Mouse (Mus musculus) embryonic facial prominence, embryonic 10.5 days (tissue): ENCODE measurements at regions not wholly inside any gene's neighbourhood (a gene's known extent, or its start where the extent isn't known, plus 50 kb on each side); places are given as distances from the start of the nearest gene placed in this dataset.
A peak's percentile ranks its signal among the peaks of the same experiment; 100 is the strongest.

ENCODE experiments used
- DNase-seq: peaks from one replicate; pipeline ENCODE4 v3.0.0-alpha.2; 2017; ENCODE audit warnings: low spot score
- H3K27ac ChIP-seq: fragments of 300-500 bp; sonication (generic); replicated peaks from 2 replicates; pipeline ENCODE4 v1.5.1; 2016; ENCODE audit warnings: mild to moderate bottlenecking
- H3K27me3 ChIP-seq: fragments of 300-500 bp; sonication (generic); replicated peaks from 2 replicates; pipeline ENCODE4 v1.6.1; 2016; ENCODE audit warnings: low read depth, mild to moderate bottlenecking; ENCODE audit not compliant: poor library complexity, severe bottlenecking
- H3K36me3 ChIP-seq: fragments of 300-500 bp; sonication (generic); replicated peaks from 2 replicates; pipeline ENCODE4 v1.6.1; 2016; ENCODE audit warnings: mild to moderate bottlenecking, moderate library complexity
- H3K4me1 ChIP-seq: fragments of 300-500 bp; sonication (generic); 2 replicates; pipeline ENCODE4 v1.6.1; 2016
- H3K4me3 ChIP-seq: fragments of 300-500 bp; sonication (generic); 2 replicates; pipeline ENCODE4 v1.5.1; 2016; ENCODE audit warnings: mild to moderate bottlenecking, moderate library complexity
- H3K9me3 ChIP-seq: fragments of 300-500 bp; sonication (generic); 2 replicates; pipeline ENCODE4 v1.6.1; 2016; ENCODE audit warnings: mild to moderate bottlenecking
- WGBS: fragments of 180-500 bp; shearing (Covaris S2); methylation state at CpG from one replicate; pipeline ENCODE4 v1.1.7; 2016; 5-methylcytosine and 5-hydroxymethylcytosine counted together

GRCm38 (mm10) chr3:66746373-66747072, 234.7 kb upstream of the Rsrc1 start:
- Histone ChIP-seq H3K27ac (no peak overlapping the region), H3K36me3 (no peaks in the 10 kb centered on the region), H3K4me3 (no peak overlapping the region), H3K27me3 (peaks cover 10% of the 10 kb centered on the region; the same call in 1 of the 2 replicates), H3K9me3 (no peaks in the 10 kb centered on the region), H3K4me1 (peaks cover 9% of the 10 kb centered on the region; the same call in 1 of the 2 replicates)
- WGBS, result 71% methylated on average over 19 of the region's 19 CpGs
- no peak for DNase-seq

GRCm38 (mm10) chr3:66747073-66747710, 234.0 kb upstream of the Rsrc1 start:
- no peak for DNase-seq

GRCm38 (mm10) chr3:66758141-66758540, 223.0 kb upstream of the Rsrc1 start:
- H3K4me1 ChIP-seq, result no peaks in the 10 kb centered on the region
- H3K27me3 ChIP-seq, result no peaks in the 10 kb centered on the region
- no peak overlapping the region for H3K4me3 ChIP-seq
- 88% methylated on average over 3 of the region's 3 CpGs for WGBS
- H3K36me3 ChIP-seq, result no peaks in the 10 kb centered on the region
- H3K9me3 ChIP-seq, result no peaks in the 10 kb centered on the region
- DNase-seq, result no peak
- no peak overlapping the region for H3K27ac ChIP-seq

More at GRCm38 (mm10) chr3:66747073-66747710, 234.0 kb upstream of the Rsrc1 start:
- Histone ChIP-seq H3K4me3 (no peak overlapping the region), H3K36me3 (no peaks in the 10 kb centered on the region), H3K27me3 (peaks cover 10% of the 10 kb centered on the region; the same call in 1 of the 2 replicates), H3K27ac (no peak overlapping the region), H3K9me3 (no peaks in the 10 kb centered on the region), H3K4me1 (peaks cover 9% of the 10 kb centered on the region; the same call in 1 of the 2 replicates)
- WGBS, result 50% methylated on average over 20 of the region's 20 CpGs

- WGBS, result 92% methylated on average over 4 of the region's 4 CpGs
- H3K27ac ChIP-seq, result no peak overlapping the region
- no peaks in the 10 kb centered on the region for H3K27me3 ChIP-seq
- H3K36me3 ChIP-seq, result no peaks in the 10 kb centered on the region
- no peaks in the 10 kb centered on the region for H3K4me1 ChIP-seq
- no peaks in the 10 kb centered on the region for H3K9me3 ChIP-seq
- DNase-seq, result no peak
- H3K4me3 ChIP-seq, result no peak overlapping the region
Measured at GRCm38 (mm10) chr3:66759841-66760240, 221.3 kb upstream of the Rsrc1 start.

GRCm38 (mm10) chr3:66762446-66762845, 218.7 kb upstream of the Rsrc1 start:
- H3K9me3 ChIP-seq, result no peaks in the 10 kb centered on the region
- H3K27me3 ChIP-seq, result no peaks in the 10 kb centered on the region
- H3K4me1 ChIP-seq, result no peaks in the 10 kb centered on the region
- WGBS, result 87% methylated on average over 3 of the region's 3 CpGs
- H3K4me3 ChIP-seq, result no peak overlapping the region
- no peak for DNase-seq
- H3K27ac ChIP-seq, result no peak overlapping the region
- no peaks in the 10 kb centered on the region for H3K36me3 ChIP-seq

- Histone ChIP-seq H3K27ac (no peak overlapping the region), H3K4me1 (peaks cover 7% of the 10 kb centered on the region), H3K27me3 (no peaks in the 10 kb centered on the region), H3K9me3 (no peaks in the 10 kb centered on the region), H3K36me3 (no peaks in the 10 kb centered on the region), H3K4me3 (no peak overlapping the region)
- peak; percentile 41 for DNase-seq
- WGBS, result 49% methylated on average over 12 of the region's 12 CpGs
Measured at GRCm38 (mm10) chr3:66797351-66798010, 183.7 kb upstream of the Rsrc1 start.

GRCm38 (mm10) chr3:66798292-66798691, 182.9 kb upstream of the Rsrc1 start:
- DNase-seq, result no peak
- Histone ChIP-seq H3K4me1 (peaks cover 12% of the 10 kb centered on the region), H3K27me3 (no peaks in the 10 kb centered on the region), H3K36me3 (no peaks in the 10 kb centered on the region), H3K4me3 (no peak overlapping the region), H3K9me3 (no peaks in the 10 kb centered on the region), H3K27ac (no peak overlapping the region)
- 79% methylated on average over 5 of the region's 5 CpGs for WGBS

- WGBS, result 94% methylated on average over 5 of the region's 5 CpGs
- Histone ChIP-seq H3K36me3 (no peaks in the 10 kb centered on the region), H3K27ac (no peak overlapping the region), H3K9me3 (no peaks in the 10 kb centered on the region), H3K27me3 (no peaks in the 10 kb centered on the region), H3K4me3 (no peak overlapping the region), H3K4me1 (peaks cover 9% of the 10 kb centered on the region)
- no peak for DNase-seq
Measured at GRCm38 (mm10) chr3:66802538-66802937, 178.7 kb upstream of the Rsrc1 start.

GRCm38 (mm10) chr3:66806176-66806575, 175.0 kb upstream of the Rsrc1 start:
- 53% methylated on average over 1 of the region's 1 CpGs for WGBS

GRCm38 (mm10) chr3:66812686-66813445, 168.3 kb upstream of the Rsrc1 start:
- Histone ChIP-seq H3K4me1 (no peaks in the 10 kb centered on the region), H3K36me3 (no peaks in the 10 kb centered on the region), H3K27ac (no peak overlapping the region), H3K4me3 (no peak overlapping the region), H3K27me3 (no peaks in the 10 kb centered on the region), H3K9me3 (no peaks in the 10 kb centered on the region)
- peak; percentile 39 for DNase-seq
- 56% methylated on average over 5 of the region's 5 CpGs for WGBS

More at GRCm38 (mm10) chr3:66806176-66806575, 175.0 kb upstream of the Rsrc1 start:
- no peak overlapping the region for H3K27ac ChIP-seq
- no peaks in the 10 kb centered on the region for H3K36me3 ChIP-seq
- DNase-seq, result no peak
- H3K27me3 ChIP-seq, result no peaks in the 10 kb centered on the region
- H3K4me1 ChIP-seq, result peaks cover 5% of the 10 kb centered on the region
- H3K9me3 ChIP-seq, result no peaks in the 10 kb centered on the region
- no peak overlapping the region for H3K4me3 ChIP-seq

- H3K4me1 ChIP-seq, result no peaks in the 10 kb centered on the region
- H3K27ac ChIP-seq, result no peak overlapping the region
- H3K4me3 ChIP-seq, result no peak overlapping the region
- no peaks in the 10 kb centered on the region for H3K36me3 ChIP-seq
- 87% methylated on average over 3 of the region's 3 CpGs for WGBS
- H3K27me3 ChIP-seq, result no peaks in the 10 kb centered on the region
- DNase-seq, result no peak
- no peaks in the 10 kb centered on the region for H3K9me3 ChIP-seq
Measured at GRCm38 (mm10) chr3:66825761-66826160, 155.4 kb upstream of the Rsrc1 start.
